Mouse (Mus musculus) E14TG2a.4 (cell line): ENCODE data around the gene Evc.

Experiments used
- CTCF ChIP-seq: conservative IDR thresholded peaks from 2 replicates; pipeline ENCODE4 v1.5.1; 2014; ENCODE audit warnings: low read length
- POU5F1 ChIP-seq: IDR thresholded peaks from 2 replicates; pipeline ENCODE4 v1.6.1; 2014; ENCODE audit warnings: low read length, borderline replicate concordance

- TF ChIP-seq CTCF, result no peak
- TF ChIP-seq POU5F1, result no peak
These were observed 23.5 kb downstream of the Evc start for GRCm38 (mm10) chr5:37312980-37313722.
